Mouse (Mus musculus) B cell, adult 2 months (primary cell): Measurements from ENCODE around the gene Bhlhb9.
"Not testable (repeated sequence)": the region's sequence is repeated elsewhere in the genome, so short reads cannot be mapped to it uniquely, and the experiment has no call there.

Experiments used
- DNase-seq, 2 experiments: peaks; one replicate each; pipeline ENCODE4 v3.0.0; 2022

The Bhlhb9 gene

DNA sequence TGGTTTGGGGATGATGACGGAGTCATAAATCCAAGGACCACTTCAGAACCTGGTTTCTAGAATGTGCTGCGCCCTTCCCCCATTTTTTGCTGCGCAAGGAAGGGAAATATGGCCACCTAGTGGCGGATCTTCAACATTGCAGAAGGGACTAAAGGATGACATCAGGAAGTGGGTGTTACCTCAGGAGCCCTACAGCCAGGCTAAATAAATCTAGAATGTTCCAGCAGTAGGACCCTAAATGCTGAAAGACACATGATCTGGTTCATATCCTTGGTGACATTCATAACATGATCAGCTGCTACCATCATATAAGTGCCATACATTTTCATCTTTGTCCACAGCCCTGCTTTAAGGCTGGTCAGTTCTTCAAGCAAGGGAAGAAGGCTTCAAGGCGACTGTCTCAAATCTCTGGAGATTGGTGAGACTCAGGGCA is at the start of gene Bhlhb9:
Gene Bhlhb9, plus strand, starts transcription at position 383 of the 433 bp plus-strand sequence.
- DNase-seq: peak; percentile 62 to 69

DNA sequence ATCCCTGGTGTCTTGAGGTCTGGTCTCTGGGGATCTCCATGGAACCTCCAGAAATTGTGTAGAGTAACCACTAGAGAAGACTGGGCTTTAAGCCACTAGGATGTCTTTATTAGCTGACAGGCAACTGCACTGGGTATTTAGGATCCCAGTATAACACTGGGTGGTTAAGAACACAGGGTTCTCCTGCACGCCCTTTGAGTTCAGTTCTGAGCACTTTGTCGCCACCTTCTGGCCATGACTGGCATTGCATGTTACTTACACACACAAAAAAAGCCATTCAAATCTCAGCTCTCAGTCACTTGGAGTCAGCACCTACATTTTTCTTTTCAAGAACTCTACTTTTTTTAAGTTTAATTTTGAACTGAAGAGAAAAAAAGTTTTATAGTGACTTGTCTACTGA is 44.6 kb upstream of the Bhlhb9 start:
- DNase-seq: peak; percentile 77

- DNase-seq: peak; percentile 11 to 18
These were observed 35.7 kb upstream of the Bhlhb9 start for GRCm38 (mm10) chrX:135761707-135762106.

GRCm38 (mm10) chrX:135768043-135768548 is 29.3 kb upstream of the Bhlhb9 start:
- DNase-seq: no peak

- no peak for DNase-seq
These were observed 28.8 kb upstream of the Bhlhb9 start for GRCm38 (mm10) chrX:135768565-135768964.

- no peak for DNase-seq
These were observed 5.9 kb upstream of the Bhlhb9 start for GRCm38 (mm10) chrX:135791536-135791935.

GRCm38 (mm10) chrX:135792326-135792725 is 5.1 kb upstream of the Bhlhb9 start:
- DNase-seq: no peak

DNA sequence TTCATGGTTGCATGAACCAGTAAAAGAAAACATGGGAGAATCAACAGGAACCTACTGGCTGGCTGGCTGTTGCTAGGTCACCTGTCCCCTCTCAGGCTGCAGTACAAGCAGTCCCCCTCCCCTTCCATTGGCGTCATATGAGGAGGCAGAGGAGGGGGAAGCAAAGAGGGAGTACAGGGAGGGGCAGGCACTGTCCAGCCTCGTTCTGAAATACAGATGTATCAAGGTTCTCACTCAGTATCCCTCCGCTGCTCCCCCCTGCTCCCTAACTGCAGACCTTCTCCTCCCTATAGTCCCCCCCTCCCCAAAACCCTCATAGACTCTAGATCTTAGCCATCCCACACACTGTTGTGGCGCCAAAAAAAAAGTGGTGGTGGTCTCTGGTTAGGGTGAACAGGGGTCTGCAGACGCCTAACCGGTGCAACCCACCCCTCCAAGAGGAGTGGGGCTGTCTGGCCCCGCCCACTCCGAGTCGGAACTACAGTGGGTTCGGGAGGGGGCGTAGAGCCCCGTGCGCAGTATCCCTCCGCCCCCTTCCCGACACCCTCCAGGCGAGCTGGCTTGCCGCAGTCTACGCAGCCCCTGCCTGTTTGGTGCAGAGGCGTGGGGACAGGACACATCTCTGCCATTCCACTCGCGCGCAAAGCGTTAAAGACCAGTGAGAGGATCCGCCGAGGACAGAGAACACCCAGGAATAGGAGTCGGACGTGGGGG is 1.6 kb upstream of the Bhlhb9 start:
- DNase-seq: peak; percentile 27 to 33

GRCm38 (mm10) chrX:135796305-135797211 is 836 bp upstream of the Bhlhb9 start:
- peak; percentile 10 to 20 for DNase-seq

DNA sequence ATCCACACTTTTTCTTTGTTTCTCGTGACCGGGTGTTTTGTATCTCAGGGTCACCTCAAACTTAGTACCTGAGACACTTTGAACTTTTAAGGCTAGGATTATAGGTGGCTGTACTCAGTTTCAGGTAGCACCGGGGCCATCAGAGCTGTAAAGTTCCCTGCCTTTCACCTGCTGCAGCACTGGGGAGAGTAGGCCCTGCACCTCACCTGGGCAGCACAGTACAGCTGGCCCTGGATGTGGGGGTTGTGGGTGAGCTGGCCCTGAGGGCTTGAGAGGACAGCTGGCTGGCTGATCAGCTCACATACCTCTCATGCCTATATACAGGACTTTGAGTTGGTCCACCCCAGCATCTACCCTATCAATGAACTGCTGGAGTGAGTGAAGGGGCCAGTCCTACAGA is 6.8 kb downstream of the Bhlhb9 start:
- no peak for DNase-seq

DNA sequence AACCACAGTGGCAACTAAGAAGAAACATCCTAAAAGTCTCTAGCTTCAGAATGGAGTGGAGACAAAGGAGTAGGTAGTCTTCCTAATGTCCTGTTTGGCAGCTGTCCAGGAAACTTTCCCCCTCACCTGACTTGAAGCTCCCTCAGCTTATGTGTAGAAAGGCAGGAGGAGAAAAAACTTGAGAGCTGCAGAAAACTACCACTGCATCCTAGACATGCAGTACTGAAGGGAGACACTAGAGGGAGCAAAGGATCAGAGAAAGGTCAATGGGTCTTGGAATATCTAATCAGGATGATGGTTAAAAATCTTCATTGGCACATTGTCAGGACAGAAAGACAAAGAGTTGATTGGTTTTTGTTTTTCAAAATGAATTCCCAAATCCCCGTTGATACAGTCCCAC is 8.4 kb downstream of the Bhlhb9 start:
- DNase-seq: peak; percentile 46 to 47

GRCm38 (mm10) chrX:135835896-135836295 is 38.5 kb downstream of the Bhlhb9 start:
- not testable (repeated sequence) for DNase-seq

- no peak for DNase-seq
These were observed 40.5 kb downstream of the Bhlhb9 start for GRCm38 (mm10) chrX:135837896-135838295.

DNA sequence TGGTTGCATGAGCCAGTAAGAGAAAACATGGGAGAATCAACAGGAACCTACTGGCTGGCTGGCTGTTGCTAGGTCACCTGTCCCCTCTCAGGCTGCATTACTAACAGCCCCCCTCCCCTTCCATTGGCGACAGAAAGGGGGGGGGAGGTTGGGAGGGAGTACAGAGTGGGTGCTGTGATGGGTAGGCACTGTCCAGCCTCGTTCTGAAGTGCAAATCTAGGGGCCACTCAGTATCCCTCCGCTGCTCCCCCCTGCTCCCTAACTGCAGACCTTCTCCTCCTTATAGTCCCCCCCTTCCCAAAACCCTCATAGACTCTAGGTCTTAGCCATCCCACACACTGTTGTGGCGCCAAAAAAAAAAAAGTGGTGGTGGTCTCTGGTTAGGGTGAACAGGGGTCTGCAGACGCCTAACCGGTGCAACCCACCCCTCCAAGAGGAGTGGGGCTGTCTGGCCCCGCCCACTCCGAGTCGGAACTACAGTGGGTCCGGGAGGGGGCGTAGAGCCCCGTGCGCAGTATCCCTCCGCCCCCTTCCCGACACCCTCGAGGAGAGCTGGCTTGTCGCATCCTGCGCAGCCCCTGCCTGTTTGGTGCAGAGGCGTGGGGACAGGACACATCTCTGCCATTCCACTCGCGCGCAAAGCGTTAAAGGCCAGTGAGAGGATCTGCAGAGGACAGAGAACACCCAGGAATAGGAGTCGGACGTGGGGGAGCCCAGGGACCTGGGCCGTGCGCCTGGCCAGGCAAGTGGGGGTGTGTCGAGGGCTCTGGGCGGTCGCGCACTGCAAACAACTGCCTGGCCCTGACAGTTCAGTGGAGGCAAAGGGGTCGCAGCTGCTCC is 41.3 kb downstream of the Bhlhb9 start, which contains the start of gene Gprasp2:
Gene Gprasp2, plus strand, starts transcription at position 514 of the 840 bp plus-strand sequence.
- peak in 1 of 2 experiments; percentile 7 for DNase-seq

- peak; percentile 39 to 50 for DNase-seq
These were observed 42.3 kb downstream of the Bhlhb9 start for GRCm38 (mm10) chrX:135839397-135840391.

DNA sequence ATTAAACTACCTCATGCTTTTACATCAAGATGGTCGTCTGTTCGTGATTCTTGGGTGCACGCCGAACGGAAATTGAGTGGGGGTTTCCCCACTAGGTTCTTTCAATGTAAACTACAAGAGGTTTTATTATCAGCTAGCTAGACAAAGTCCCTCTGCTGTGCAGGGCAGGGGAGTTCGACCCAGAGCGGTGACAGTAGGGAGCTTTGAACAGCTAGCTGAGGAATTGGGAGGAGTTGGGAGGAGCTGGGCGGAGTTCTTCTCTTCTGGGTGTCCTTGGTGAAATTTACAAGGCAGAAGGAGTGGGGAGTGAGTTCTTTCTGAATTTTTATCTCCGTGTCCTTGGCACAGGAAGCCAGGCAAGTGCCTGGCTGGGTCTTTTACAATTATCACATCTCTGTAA is 69.4 kb downstream of the Bhlhb9 start:
- DNase-seq: not testable (repeated sequence)

GRCm38 (mm10) chrX:135876679-135877078 is 79.3 kb downstream of the Bhlhb9 start:
- DNase-seq: no peak

DNA sequence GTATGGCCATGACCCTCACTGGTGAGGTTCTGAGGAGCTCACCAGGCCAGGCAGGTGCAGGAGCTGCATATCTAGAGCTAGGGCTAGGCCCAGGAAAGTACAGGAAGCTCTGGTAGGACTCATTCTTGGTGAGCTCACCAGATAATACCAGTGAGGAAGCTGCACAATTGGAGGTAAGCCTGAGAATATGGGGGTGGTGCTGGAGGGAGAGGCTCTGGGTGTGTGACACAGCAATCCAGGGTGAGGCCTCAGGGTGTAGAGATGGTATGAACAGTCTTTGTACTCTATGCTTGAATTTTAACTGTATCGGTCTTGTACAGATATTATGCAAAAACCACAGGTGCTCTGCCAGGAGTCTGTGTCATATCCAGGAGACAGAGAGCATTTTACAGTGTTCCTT is 82.2 kb downstream of the Bhlhb9 start:
- DNase-seq: no peak

- DNase-seq: peak; percentile 68 to 69
These were observed 88.2 kb downstream of the Bhlhb9 start for GRCm38 (mm10) chrX:135885411-135886233.

DNA sequence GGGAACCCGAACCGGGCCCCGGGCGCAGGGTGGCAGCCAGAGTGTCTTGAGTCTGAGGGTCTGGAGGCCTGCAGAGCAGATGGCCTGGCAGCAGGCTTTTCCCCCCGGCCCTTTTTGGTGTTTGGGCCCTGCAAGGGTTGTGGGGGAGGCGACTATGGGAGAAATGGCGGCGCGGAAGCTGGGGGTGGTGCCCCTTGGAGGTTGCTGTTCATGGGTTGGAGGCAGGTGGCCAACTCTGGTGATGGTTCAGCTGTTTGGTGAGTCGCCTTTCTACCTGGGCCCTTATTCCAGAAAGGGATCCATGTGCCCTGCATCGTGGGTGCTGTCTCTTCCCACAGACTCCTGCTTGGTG is 88.8 kb downstream of the Bhlhb9 start:
- peak; percentile 38 to 41 for DNase-seq
